ENCODE assay signal across 8 mouse cellular contexts in the genomic region with DNA sequence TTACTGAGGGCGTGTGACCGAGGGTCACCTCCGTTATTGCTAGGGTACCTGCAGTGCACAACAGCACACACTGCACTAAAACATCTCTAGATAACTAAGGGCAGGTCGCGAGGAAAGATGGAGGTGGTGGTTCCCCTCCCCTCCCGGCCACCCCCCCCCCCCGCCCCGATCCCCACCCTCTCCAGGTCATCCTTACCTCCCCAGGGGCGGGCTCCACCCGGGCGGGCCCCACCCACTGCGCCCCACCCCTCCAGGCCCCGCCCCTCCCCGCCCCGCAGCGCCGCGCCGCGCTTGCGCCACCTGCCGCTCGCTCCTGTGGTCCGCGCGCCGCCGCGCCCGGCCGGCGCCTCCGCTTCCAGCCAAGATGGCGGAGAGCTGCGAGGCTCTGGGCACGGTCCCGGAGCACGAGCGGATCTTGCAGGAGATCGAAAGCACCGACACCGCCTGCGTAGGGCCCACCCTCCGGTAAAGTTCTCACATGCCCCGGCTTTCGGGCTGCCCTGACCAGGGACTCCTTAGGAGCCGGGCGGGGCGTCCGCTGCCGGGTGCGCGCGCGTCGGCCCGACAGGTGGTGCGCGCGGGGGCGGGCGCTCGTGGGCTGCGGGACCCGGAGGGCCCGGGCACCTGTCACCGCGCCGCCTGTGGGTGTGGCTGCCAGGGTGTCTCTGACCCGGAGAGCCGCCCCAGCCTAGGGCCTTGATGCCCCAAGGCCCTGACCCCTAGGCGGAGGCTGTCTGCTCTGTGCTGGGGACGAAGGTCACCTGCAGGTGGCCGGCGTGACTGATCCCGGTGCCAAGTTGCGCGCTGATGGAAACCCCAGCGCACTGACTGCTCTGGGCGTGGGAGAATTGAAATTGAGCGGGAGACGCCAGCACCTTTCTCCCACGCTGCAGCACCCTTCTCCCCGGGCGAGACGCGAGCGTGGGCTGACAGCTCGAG. TPM values are rescaled to one million over a fixed set of nuclear protein-coding genes. Genes with fewer than 3 reads are reported as not detected.
A peak's percentile ranks its signal among the peaks of the same experiment; 100 is the strongest.
DNase-seq lines count a peak whose midpoint lies in the region; ATAC-seq and TF ChIP-seq lines count a peak whose summit lies in the region.

Gene Exoc6, plus strand, starts transcription at position 318 of the 939 bp plus-strand sequence.

- peak within 1 kb of the TSS; percentile 70 for H3K9ac ChIP-seq in CH12.LX (ENCODE audit: insufficient read depth, low read depth)
- peak within 1 kb of the TSS; percentile 70 for H3K9ac ChIP-seq in forebrain, embryonic 13.5 days
- peak within 1 kb of the TSS; percentile 80 for H3K9ac ChIP-seq in heart, postnatal 0 days (replicated peaks; ENCODE audit: low read depth, low read length)
- H3K9ac ChIP-seq in liver, postnatal 0 days (replicated peaks), result peak within 1 kb of the TSS; percentile 89
- peak within 1 kb of the TSS; percentile 80 for H3K9ac ChIP-seq in neural tube, embryonic 13.5 days

- no peak; the same call in none of the 2 replicates for TF ChIP-seq RAD21 in CH12.LX (IDR thresholded peaks at IDR 0.05; ENCODE audit: low read depth, low read length)

- 1% methylated on average over 74 of the region's 89 CpGs for WGBS in forebrain, embryonic 13.5 days
- 1% methylated on average over 71 of the region's 89 CpGs for WGBS in heart, postnatal 0 days
- WGBS in liver, postnatal 0 days (ENCODE audit: insufficient replicate concordance), result 1% methylated on average over 60 of the region's 89 CpGs
- WGBS in neural tube, embryonic 13.5 days, result 1% methylated on average over 82 of the region's 89 CpGs

- peak; percentile 92 for ATAC-seq in forebrain, embryonic 13.5 days
- peak; percentile 93 for ATAC-seq in heart, postnatal 0 days (ENCODE audit: insufficient read depth, low read depth)
- ATAC-seq in liver, postnatal 0 days, result peak; percentile 91
- ATAC-seq in neural tube, embryonic 13.5 days (ENCODE audit: low read depth), result peak; percentile 92

- TF ChIP-seq POLR2A in CH12.LX (IDR thresholded peaks at IDR 0.05; ENCODE audit: low read depth, low read length), result peak; percentile 84
- peak; percentile 46; the same call in 1 of the 2 replicates for TF ChIP-seq POLR2A in testis, adult 2 months (IDR thresholded peaks at IDR 0.05; ENCODE audit: control insufficient read depth, low read depth, low read length)

- peak in 1 of 2 experiments; percentile 48; a peak in 1 of 4 replicates for TF ChIP-seq CTCF in CH12.LX (conservative IDR thresholded peaks at IDR 0.05 in 1 of 2, IDR thresholded peaks at IDR 0.05 in 1 of 2; ENCODE audit: low read depth in 2 of 2, low read length in 2 of 2)
- no peak for TF ChIP-seq CTCF in heart, postnatal 0 days (IDR thresholded peaks at IDR 0.05; ENCODE audit: low read depth)
- TF ChIP-seq CTCF in liver, postnatal 0 days (IDR thresholded peaks at IDR 0.05; ENCODE audit: low read depth), result peak; percentile 42
- TF ChIP-seq CTCF in testis, adult 2 months (IDR thresholded peaks at IDR 0.05; ENCODE audit: control insufficient read depth, insufficient read depth, insufficient replicate concordance, low read depth, low read length), result no peak

- H3K27ac ChIP-seq in CH12.LX (ENCODE audit: insufficient read depth, low read depth), result peak within 1 kb of the TSS; percentile 55
- H3K27ac ChIP-seq in forebrain, embryonic 13.5 days, result no peak within 1 kb of the TSS
- peak within 1 kb of the TSS; percentile 88 for H3K27ac ChIP-seq in heart, postnatal 0 days (ENCODE audit: low read depth)
- peak within 1 kb of the TSS; percentile 99 for H3K27ac ChIP-seq in liver, postnatal 0 days (ENCODE audit: low read depth)
- peak within 1 kb of the TSS; percentile 75 for H3K27ac ChIP-seq in neural tube, embryonic 13.5 days (replicated peaks)
- H3K27ac ChIP-seq in testis, adult 2 months (ENCODE audit: control insufficient read depth, insufficient read depth, low read depth, low read length), result peak within 1 kb of the TSS; percentile 81

- DNase-seq in CH12.LX (ENCODE audit: extremely low read depth), result peak; percentile 65
- DNase-seq in c-Kit-positive CD71-positive TER-119-positive erythroid progenitor cells, embryonic 14.5 days (ENCODE audit: low spot score), result peak; percentile 79
- peak; percentile 55 for DNase-seq in heart, postnatal 0 days (ENCODE audit: low spot score)
- DNase-seq in kidney, postnatal 4 days, result peak; percentile 80 to 89
- peak; percentile 90 for DNase-seq in liver, postnatal 0 days

- in situ Hi-C loops in CH12.LX (cut with MboI; ENCODE audit: low pct_ligation_motif_present, low pct_unique_long_range_greater_than_20kb, low sequenced_read_pairs), result no loop called here

- peaks cover 6 to 30% of the 10 kb centered on the region in 2 experiments for H3K4me1 ChIP-seq in CH12.LX (ENCODE audit: control insufficient read depth in 1 of 2, insufficient read depth in 2 of 2)
- H3K4me1 ChIP-seq in forebrain, embryonic 13.5 days, result peaks cover 2% of the 10 kb centered on the region; the same call in 1 of the 2 replicates
- no peaks in the 10 kb centered on the region for H3K4me1 ChIP-seq in heart, postnatal 0 days (ENCODE audit: control insufficient read depth, insufficient read depth)
- peaks cover 48% of the 10 kb centered on the region for H3K4me1 ChIP-seq in liver, postnatal 0 days (ENCODE audit: insufficient read depth)
- H3K4me1 ChIP-seq in neural tube, embryonic 13.5 days (replicated peaks), result 0 out of 2 replicates have a peak, but pooled peaks cover 7% of the 10 kb centered on the region
- peaks cover 3% of the 10 kb centered on the region for H3K4me1 ChIP-seq in testis, adult 2 months (ENCODE audit: control insufficient read depth, insufficient read depth, low read length)

- H3K4me3 ChIP-seq in CH12.LX (replicated peaks in 1 of 3; ENCODE audit: low read depth in 2 of 3, low read length in 2 of 3, poor library complexity in 1 of 3), result peak within 1 kb of the TSS; percentile 66 to 83 (median 73)
- peak within 1 kb of the TSS; percentile 82 for H3K4me3 ChIP-seq in forebrain, embryonic 13.5 days
- peak within 1 kb of the TSS; percentile 81 for H3K4me3 ChIP-seq in heart, postnatal 0 days (ENCODE audit: low read depth, low read length)
- peak within 1 kb of the TSS; percentile 85 for H3K4me3 ChIP-seq in liver, postnatal 0 days (ENCODE audit: low read depth, low read length)
- peak within 1 kb of the TSS; percentile 79 for H3K4me3 ChIP-seq in neural tube, embryonic 13.5 days
- H3K4me3 ChIP-seq in testis, adult 2 months (ENCODE audit: control insufficient read depth, low read depth, low read length), result peak within 1 kb of the TSS; percentile 100

- H3K27me3 ChIP-seq in CH12.LX (replicated peaks), result peaks cover 3% of the 10 kb centered on the region
- H3K27me3 ChIP-seq in forebrain, embryonic 13.5 days, result peaks cover 20% of the 10 kb centered on the region; the same call in 1 of the 2 replicates
- no peaks in the 10 kb centered on the region for H3K27me3 ChIP-seq in heart, postnatal 0 days (ENCODE audit: control insufficient read depth, insufficient read depth, low read length)
- H3K27me3 ChIP-seq in liver, postnatal 0 days (ENCODE audit: insufficient read depth, low read length), result no peaks in the 10 kb centered on the region
- peaks cover 27% of the 10 kb centered on the region for H3K27me3 ChIP-seq in neural tube, embryonic 13.5 days
- H3K27me3 ChIP-seq in testis, adult 2 months (ENCODE audit: control insufficient read depth, insufficient read depth, low read length), result no peaks in the 10 kb centered on the region

- TF ChIP-seq EP300 in CH12.LX (IDR thresholded peaks at IDR 0.05; ENCODE audit: low read length), result no peak
- TF ChIP-seq EP300 in heart, postnatal 0 days (IDR thresholded peaks at IDR 0.05; ENCODE audit: low read depth), result no peak
- peak; percentile 14; the same call in 1 of the 2 replicates for TF ChIP-seq EP300 in liver, postnatal 0 days (IDR thresholded peaks at IDR 0.05; ENCODE audit: low read depth)

- H3K79me2 ChIP-seq in CH12.LX (replicated peaks; ENCODE audit: control insufficient read depth, extremely low read depth, insufficient read depth, poor library complexity, severe bottlenecking), result no peaks in the 10 kb centered on the region

- peak within 1 kb of the TSS; percentile 90 for H3K4me2 ChIP-seq in CH12.LX (ENCODE audit: insufficient read depth, low read depth, poor library complexity, severe bottlenecking)
- H3K4me2 ChIP-seq in forebrain, embryonic 13.5 days, result peak within 1 kb of the TSS; percentile 93
- peak within 1 kb of the TSS; percentile 95 for H3K4me2 ChIP-seq in heart, postnatal 0 days (ENCODE audit: low read depth, low read length)
- peak within 1 kb of the TSS; percentile 86 for H3K4me2 ChIP-seq in liver, postnatal 0 days (ENCODE audit: low read depth, low read length)
- peak within 1 kb of the TSS; percentile 95 for H3K4me2 ChIP-seq in neural tube, embryonic 13.5 days

- H3K9me3 ChIP-seq in CH12.LX (replicated peaks; ENCODE audit: low read length), result no peaks in the 10 kb centered on the region
- no peaks in the 10 kb centered on the region for H3K9me3 ChIP-seq in forebrain, embryonic 13.5 days (replicated peaks)
- no peaks in the 10 kb centered on the region for H3K9me3 ChIP-seq in heart, postnatal 0 days (replicated peaks; ENCODE audit: control insufficient read depth, low read length)
- no peaks in the 10 kb centered on the region for H3K9me3 ChIP-seq in liver, postnatal 0 days (ENCODE audit: low read length)
- H3K9me3 ChIP-seq in neural tube, embryonic 13.5 days, result no peaks in the 10 kb centered on the region

- H3K36me3 ChIP-seq in CH12.LX (replicated peaks in 1 of 2; ENCODE audit: control insufficient read depth in 1 of 2, insufficient read depth in 1 of 2, low read length in 1 of 2), result peaks cover 0 to 2% of the 10 kb centered on the region in 2 experiments
- no peaks in the 10 kb centered on the region for H3K36me3 ChIP-seq in forebrain, embryonic 13.5 days (ENCODE audit: poor library complexity, severe bottlenecking)
- H3K36me3 ChIP-seq in heart, postnatal 0 days (replicated peaks; ENCODE audit: control insufficient read depth, insufficient read depth, low read length), result peaks cover 5% of the 10 kb centered on the region; the same call in 1 of the 2 replicates
- no peaks in the 10 kb centered on the region for H3K36me3 ChIP-seq in liver, postnatal 0 days (replicated peaks; ENCODE audit: insufficient read depth, low read length)
- no peaks in the 10 kb centered on the region for H3K36me3 ChIP-seq in neural tube, embryonic 13.5 days
- H3K36me3 ChIP-seq in testis, adult 2 months (ENCODE audit: control insufficient read depth, insufficient read depth, low read length), result no peaks in the 10 kb centered on the region

- dilution Hi-C loops in CH12.LX (cut with MboI; ENCODE audit: extremely low pct_ligation_motif_present, extremely low pct_unique_long_range_greater_than_20kb, low sequenced_read_pairs), result no loop called here

RNA-seq across cellular contexts. Expression of gene Exoc6, which starts in this region (rescaled TPM):
- 6.8 and 8.0 TPM in 2 replicates for total RNA-seq in CH12.LX (2012; rRNA removed)
- total RNA-seq in CH12.LX (2014; rRNA removed), result 18.5 and 18.7 TPM in 2 replicates
- 10.8 and 12.1 TPM in 2 replicates for polyA plus RNA-seq in CH12.LX (2012; ENCODE audit: insufficient read length, low read depth)
- 10.5 and 13.6 TPM in 2 replicates for polyA plus RNA-seq in forebrain, embryonic 13.5 days (2015; fragmentation: Nextera tagmentation; extraction: Ambion mirVana)
- 19.9 and 24.2 TPM in 2 replicates for total RNA-seq in heart, postnatal 0 days (2014; rRNA removed; ENCODE audit: low replicate concordance)
- 18.2 and 20.8 TPM in 2 replicates for polyA plus RNA-seq in heart, postnatal 0 days (2015; fragmentation: Nextera tagmentation; extraction: Ambion mirVana)
- polyA plus RNA-seq in liver, postnatal 0 days (2015; fragmentation: Nextera tagmentation; extraction: Ambion mirVana), result 15.2 and 18.9 TPM in 2 replicates
- 14.7 and 16.3 TPM in 2 replicates for polyA plus RNA-seq in neural tube, embryonic 13.5 days (2015; fragmentation: Nextera tagmentation; extraction: Ambion mirVana)
- polyA plus RNA-seq in testis, adult 2 months (2012; rRNA removed), result 2.4 and 3.3 TPM in 2 replicates
